Mouse (Mus musculus) ES-CJ7 (cell line): ENCODE data around the gene Mtfr1l.

Source experiments
- DNase-seq: peaks from one replicate; pipeline ENCODE4 v3.0.0; 2011; ENCODE audit warnings: low read depth, low spot score

The Mtfr1l gene

DNA sequence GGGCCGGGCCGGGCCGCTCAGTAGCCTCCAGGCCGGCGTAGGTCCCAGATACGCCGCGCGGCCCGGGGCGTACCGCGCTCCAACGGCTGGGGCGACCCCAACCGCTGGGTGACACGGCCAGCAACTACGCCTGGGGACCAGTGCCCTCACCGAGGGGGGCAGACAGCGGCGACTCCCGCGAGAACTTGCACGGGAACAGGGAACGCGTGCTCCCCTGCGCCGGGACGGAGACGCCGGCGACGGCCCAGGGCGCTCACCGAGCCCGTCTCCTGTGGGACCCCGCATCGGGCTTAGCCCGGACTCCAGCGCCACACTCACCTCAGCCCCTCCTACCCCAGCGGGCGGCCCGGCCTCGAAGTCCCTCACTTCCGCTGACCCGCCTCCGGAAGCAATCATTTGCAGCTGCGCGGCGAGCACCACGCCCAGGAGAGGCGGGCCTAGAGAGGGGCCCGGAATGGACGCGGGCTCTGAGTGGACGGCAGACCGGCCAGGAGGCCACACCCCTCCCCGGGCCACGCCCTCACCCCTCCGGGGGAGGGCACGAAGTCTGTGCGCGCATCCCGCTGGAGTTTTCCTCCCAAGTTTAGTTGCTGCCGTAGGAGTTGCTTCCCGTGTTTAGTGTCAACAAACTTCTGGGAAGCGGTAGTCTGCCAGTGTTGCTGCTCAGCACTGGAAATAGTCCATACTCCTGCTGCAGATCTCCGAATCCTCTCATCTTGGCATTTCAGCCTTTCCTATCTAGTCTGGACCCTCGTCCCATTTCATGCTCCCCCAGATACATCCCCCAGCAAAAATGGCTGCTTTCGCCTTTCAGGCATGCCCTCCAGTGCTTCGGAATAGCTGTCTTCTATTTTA, at the start of gene Mtfr1l:
Mtfr1l (minus strand) TSS at position 456 of the 855 bp plus-strand sequence.
- peak; percentile 97 for DNase-seq

GRCm38 (mm10) chr4:134583513-134583912, 48.3 kb upstream of the Mtfr1l start:
- no peak for DNase-seq

DNA sequence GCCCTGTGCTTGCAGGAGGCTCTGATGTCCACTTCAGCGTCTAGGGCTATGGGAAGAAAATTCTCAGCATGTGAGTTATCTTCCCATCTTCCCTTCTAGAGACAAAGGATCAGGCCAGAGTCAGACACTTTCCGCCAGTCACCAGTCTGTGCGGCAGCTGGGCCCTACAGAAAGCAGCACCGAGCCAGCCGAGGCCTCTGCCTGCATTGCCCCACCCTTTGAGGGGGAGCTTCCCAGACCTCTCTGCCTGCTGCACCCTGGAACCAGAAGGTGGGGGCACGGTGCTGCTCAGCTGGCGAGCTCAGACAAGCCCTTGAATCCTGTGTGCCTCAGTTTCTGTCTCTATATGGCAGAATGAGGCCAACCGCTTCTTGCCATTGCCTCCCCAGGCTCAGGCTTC, 46.2 kb upstream of the Mtfr1l start:
- no peak for DNase-seq

DNA sequence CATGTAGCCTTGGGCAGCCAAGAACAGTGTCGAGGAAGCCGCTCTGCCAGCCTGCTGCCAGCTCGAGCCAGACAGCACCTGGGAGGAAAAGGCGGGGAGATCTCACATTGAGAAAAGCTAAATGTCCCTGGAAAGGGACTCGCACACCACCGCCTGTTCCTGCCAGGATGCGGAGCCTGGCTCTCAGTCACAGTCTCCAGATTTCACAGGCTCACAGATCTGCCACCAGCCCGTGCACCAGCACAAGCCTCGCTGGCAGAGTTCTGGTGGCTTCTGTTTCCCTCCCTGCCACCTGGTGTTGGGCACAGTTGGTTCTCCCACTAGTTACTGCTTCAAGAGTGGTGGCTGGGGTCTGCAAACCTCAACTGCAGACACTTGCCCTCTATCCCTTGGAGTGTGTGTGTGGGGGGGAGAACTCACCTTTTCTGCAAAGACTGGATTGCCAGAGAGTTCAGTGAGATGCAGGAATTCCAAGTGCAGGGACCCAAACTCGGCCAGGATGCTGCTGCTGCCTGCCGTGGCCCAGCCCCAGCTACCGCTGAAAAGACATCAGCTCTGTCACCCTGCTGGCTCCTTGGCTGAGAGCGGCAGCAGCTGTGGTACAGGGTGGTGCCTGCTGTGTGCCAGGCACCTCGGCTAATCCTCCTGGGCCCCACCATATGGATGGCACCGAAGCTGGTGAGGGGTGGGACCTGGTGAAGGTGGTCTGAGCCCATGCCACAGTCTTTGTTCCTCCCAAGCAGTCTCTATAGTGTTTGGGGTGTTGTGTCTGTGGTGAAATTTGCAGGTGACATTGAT, 45.4 kb upstream of the Mtfr1l start:
- no peak for DNase-seq

GRCm38 (mm10) chr4:134579620-134580019, 44.4 kb upstream of the Mtfr1l start:
- DNase-seq = no peak

DNA sequence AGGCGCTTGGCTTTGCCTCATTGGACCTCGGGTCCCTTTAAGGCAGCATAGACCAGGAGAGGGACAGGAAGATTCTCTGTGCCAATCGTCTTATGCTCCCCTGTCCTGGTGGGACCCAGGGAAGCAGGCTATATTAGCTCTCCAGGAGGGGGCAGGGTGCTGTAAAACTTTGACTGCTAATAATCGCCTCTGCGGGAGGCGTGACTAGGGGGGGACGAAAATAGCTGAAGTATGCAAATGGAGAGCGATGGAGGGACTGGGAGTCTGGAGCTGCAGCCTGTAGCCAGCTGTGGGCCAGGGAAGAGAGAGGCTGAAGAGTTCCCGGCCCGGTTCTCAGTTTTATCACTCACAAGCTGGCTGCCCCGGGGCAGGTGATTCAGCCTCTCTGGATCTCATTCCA, 44.0 kb upstream of the Mtfr1l start:
- DNase-seq = no peak

- no peak for DNase-seq
Measured at GRCm38 (mm10) chr4:134578407-134578806, 43.2 kb upstream of the Mtfr1l start.

DNA sequence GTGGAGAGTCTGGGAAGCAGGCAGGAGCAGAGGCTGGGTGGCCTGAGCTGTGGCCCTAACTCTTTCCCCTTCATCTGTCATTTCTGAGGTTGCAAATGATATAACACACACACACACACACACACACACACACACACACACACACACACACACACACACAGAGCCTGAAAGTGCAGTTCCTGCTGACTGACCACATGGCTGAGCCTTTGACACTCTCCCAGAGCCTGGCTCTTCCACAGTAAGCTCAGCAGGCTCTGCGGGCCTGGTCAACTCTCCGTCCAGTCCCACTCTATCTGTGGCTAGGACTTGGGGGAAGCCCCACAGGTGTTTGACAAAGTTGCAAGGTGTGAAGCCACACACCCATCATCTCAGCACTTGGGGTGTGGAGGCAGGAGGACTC, 42.1 kb upstream of the Mtfr1l start:
- DNase-seq = no peak

GRCm38 (mm10) chr4:134575486-134575885, 40.3 kb upstream of the Mtfr1l start:
- DNase-seq = no peak

- no peak for DNase-seq
Measured at GRCm38 (mm10) chr4:134572449-134573300, 37.5 kb upstream of the Mtfr1l start.

DNA sequence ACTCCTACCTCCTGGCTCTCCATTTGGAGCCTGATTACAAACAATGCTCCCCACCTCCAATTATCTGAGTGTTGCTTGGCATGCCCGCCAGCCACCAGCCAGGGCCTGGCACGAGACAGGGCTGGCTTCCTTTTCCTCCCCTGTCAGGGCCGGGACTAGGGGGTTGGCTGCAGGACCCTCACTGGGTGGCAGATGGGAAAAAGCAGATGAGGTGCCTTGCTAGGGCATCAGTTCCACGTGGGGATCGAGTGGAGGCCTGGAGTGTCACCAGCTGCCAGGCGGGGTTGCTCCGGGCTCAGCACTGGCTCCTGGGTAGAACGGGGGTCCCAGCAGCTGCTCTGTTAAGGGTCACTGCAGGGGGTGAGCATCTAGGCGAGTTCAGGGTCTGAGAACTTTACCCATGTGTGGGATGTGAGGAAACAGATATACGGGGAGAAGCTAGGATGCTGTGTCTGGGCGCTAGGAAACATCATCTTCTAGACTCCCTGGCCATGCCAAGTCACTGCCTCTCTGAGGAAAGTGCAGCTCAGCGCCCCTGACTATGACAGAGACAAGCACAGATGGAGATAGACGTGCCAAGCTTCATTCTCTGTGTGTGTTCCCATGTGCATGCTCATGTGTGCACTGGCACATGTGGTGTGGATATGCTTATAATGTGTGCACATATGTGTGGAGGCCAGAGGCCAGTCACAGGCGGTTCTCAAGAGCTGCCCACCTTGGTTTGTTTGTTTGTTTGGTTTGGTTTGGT, 35.7 kb upstream of the Mtfr1l start:
- no peak for DNase-seq

DNA sequence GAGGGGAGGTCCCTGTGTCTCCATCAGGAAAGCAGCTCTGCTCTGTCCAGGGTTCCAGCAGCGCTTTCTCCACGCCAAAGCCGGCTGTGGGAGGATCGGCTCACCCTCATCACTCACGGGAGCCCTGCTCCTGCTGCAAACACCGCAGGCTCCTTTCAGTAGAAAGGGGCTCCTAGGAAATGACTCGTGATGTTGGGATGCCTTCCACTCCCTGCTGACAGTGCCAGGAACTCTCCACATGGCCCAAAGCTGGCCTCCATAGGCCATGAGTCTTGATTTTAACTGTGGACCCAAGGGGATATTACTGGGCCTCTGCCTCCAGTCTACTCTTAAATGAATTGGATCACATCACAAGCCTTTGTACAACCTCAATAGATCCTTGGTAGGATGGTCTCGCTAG, 34.6 kb upstream of the Mtfr1l start:
- no peak for DNase-seq

DNA sequence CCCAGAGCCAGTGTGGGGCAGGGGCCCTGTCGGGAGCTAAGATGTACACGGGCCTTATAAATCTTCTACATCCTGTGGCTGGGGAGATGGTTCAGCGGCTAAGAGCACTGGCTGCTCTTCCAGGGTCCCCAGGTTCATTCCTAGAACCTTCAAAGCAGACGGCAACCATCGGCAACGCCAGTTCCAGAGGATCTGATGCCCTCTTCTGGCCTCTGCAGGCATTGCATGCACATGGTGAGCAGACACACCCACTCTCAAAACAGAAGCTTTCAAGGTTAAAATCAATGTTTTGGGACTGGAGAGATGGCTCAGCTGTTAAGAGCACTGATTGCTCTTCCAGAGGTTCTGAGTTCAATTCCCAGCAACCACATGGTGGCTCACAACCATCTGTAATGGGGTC, 34.0 kb upstream of the Mtfr1l start:
- DNase-seq = peak; percentile 69

- peak; percentile 24 for DNase-seq
Measured at GRCm38 (mm10) chr4:134567377-134568226, 32.4 kb upstream of the Mtfr1l start.

DNA sequence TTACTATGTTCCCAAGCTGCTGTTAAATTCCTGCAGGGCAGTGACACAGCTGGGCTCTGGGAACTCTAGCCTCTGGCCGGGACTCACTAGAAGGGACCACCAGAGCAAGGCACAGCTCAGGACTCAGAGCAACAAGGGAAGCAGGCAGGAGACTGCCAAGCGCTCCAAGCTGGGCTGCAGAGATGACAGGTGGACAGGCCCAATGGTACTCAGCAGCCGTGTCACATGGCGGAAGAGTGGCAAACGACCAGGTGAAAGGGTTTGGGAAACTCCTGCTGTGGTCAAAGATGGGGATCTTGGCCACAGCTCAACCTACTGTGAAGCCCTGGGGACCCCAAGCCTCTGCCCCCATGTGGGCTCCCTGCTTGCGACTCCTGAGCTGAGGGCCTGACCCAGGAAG, 28.9 kb upstream of the Mtfr1l start:
- DNase-seq = no peak

DNA sequence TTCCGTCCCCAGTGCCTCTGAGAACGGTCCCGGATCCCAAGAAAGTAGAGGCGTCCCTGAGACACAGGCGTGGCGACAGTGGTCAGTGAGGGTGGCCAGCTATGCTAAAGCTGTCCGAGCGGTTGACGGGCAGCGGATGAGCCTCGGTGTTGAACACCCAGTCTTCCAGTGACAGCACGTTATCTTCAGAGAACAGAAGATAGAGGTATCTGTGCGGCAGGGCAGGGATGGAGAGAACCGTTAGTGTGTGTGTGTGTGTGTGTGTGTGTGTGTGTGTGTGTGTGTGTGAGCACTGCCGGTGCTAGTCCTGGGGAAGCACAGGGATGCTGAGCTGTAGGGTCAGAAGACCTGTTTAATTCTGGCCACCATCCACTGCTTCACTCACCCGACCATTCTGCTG, 28.4 kb upstream of the Mtfr1l start:
- no peak for DNase-seq

GRCm38 (mm10) chr4:134562014-134562413, 26.8 kb upstream of the Mtfr1l start:
- DNase-seq = no peak

- DNase-seq = no peak
Measured at GRCm38 (mm10) chr4:134560699-134561098, 25.5 kb upstream of the Mtfr1l start.

- DNase-seq = no peak
Measured at GRCm38 (mm10) chr4:134559154-134559553, 24.0 kb upstream of the Mtfr1l start.

- DNase-seq = no peak
Measured at GRCm38 (mm10) chr4:134558570-134559113, 23.5 kb upstream of the Mtfr1l start.
